Mouse (Mus musculus) spleen, adult 2 months (tissue): ENCODE results near the gene Rgs12. TPM values are rescaled to one million over a fixed set of nuclear protein-coding genes. Genes with fewer than 3 reads are reported as not detected.

Source experiments
- DNase-seq, 2 experiments: peaks; one replicate each; pipeline versions ENCODE4 v3.0.0 to v3.0.0-alpha.2; 2012 to 2021; ENCODE audit warnings: low spot score in 2 of 2, low read depth in 1 of 2
- H3K27ac ChIP-seq: fragments of 200-500 bp; 2 replicates; pipeline ENCODE4 v1.5.1; 2012; ENCODE audit warnings: low read length, inconsistent platforms; ENCODE audit not compliant: insufficient read depth
- H3K27me3 ChIP-seq: fragments of 200-500 bp; 2 replicates; pipeline ENCODE4 v1.6.1; 2012; ENCODE audit warnings: mild to moderate bottlenecking, moderate library complexity, low read length, inconsistent platforms; ENCODE audit not compliant: control insufficient read depth, insufficient read depth
- H3K36me3 ChIP-seq: fragments of 200-500 bp; 2 replicates; pipeline ENCODE4 v1.6.1; 2012; ENCODE audit warnings: mild to moderate bottlenecking, low read length, inconsistent platforms; ENCODE audit not compliant: control insufficient read depth, insufficient read depth
- H3K4me1 ChIP-seq: fragments of 200-500 bp; 2 replicates; pipeline ENCODE4 v1.6.1; 2011; ENCODE audit warnings: inconsistent platforms; ENCODE audit not compliant: control insufficient read depth, insufficient read depth, insufficient read length
- H3K4me3 ChIP-seq: fragments of 200-500 bp; 2 replicates; pipeline ENCODE4 v1.5.1; 2011; ENCODE audit warnings: mild to moderate bottlenecking, inconsistent platforms; ENCODE audit not compliant: insufficient read depth, insufficient read length; ENCODE audit errors: extremely low read depth
- CTCF ChIP-seq: fragments of 200-500 bp; IDR thresholded peaks from 2 replicates; pipeline ENCODE4 v1.5.1; 2011; ENCODE audit warnings: mild to moderate bottlenecking, inconsistent platforms; ENCODE audit not compliant: insufficient read depth, insufficient read length, insufficient replicate concordance; ENCODE audit errors: extremely low read depth
- POLR2A ChIP-seq: fragments of 200-500 bp; IDR thresholded peaks from 2 replicates; pipeline ENCODE4 v1.6.1; 2011; ENCODE audit warnings: low read depth, low read length, inconsistent platforms
- WGBS: fragments of 180-500 bp; shearing (Covaris S2); methylation state at CpG from one replicate; pipeline ENCODE4 v1.1.7; 2018; 5-methylcytosine and 5-hydroxymethylcytosine counted together
- polyA plus RNA-seq: library from polyadenylated mRNA; depleted of rRNA; stranded (reverse); fragments of >200 nt; gene quantifications from 2 replicates; pipeline ENCODE4 v1.2.3, GENCODE M21; 2012

Rgs12 gene
- polyA plus RNA-seq, 1 experiment = 30.1 TPM

- H3K4me1 ChIP-seq = no peaks in the 10 kb centered on the region
- H3K27ac ChIP-seq = no peak within 1 kb of the TSS
- 51% methylated on average over 6 of the region's 6 CpGs for WGBS
- H3K36me3 ChIP-seq = peaks cover 20% of the 10 kb centered on the region
- no peak within 1 kb of the TSS for H3K4me3 ChIP-seq
- no peak for DNase-seq
- H3K27me3 ChIP-seq = no peaks in the 10 kb centered on the region
- TF ChIP-seq POLR2A = no peak
- no peak for TF ChIP-seq CTCF
Observed at GRCm38 (mm10) chr5:34907910-34908725, 41.1 kb upstream of the Rgs12 start, which contains the start of gene Msantd1. Gene Msantd1, plus strand, starts transcription at chr5:34908012.

GRCm38 (mm10) chr5:34908726-34909633, 40.3 kb upstream of the Rgs12 start:
- DNase-seq = no peak
- 60% methylated on average over 9 of the region's 9 CpGs for WGBS
- Histone ChIP-seq H3K4me1 (no peaks in the 10 kb centered on the region), H3K27me3 (no peaks in the 10 kb centered on the region), H3K4me3 (no peak overlapping the region), H3K27ac (no peak overlapping the region), H3K36me3 (peaks cover 17% of the 10 kb centered on the region)
- no peak for TF ChIP-seq CTCF
- TF ChIP-seq POLR2A = no peak

GRCm38 (mm10) chr5:34909634-34910503, 39.4 kb upstream of the Rgs12 start:
- Histone ChIP-seq H3K27ac (no peak overlapping the region), H3K4me1 (no peaks in the 10 kb centered on the region), H3K27me3 (no peaks in the 10 kb centered on the region), H3K36me3 (peaks cover 17% of the 10 kb centered on the region), H3K4me3 (no peak overlapping the region)
- WGBS = 92% methylated on average over 1 of the region's 1 CpGs
- DNase-seq = no peak
- no peak for TF ChIP-seq CTCF
- no peak for TF ChIP-seq POLR2A

- no peak for DNase-seq
- no peaks in the 10 kb centered on the region for H3K27me3 ChIP-seq
- 82% methylated on average over 4 of the region's 4 CpGs for WGBS
- no peak for TF ChIP-seq POLR2A
- TF ChIP-seq CTCF = no peak
- H3K4me1 ChIP-seq = no peaks in the 10 kb centered on the region
- peaks cover 15% of the 10 kb centered on the region for H3K36me3 ChIP-seq
- H3K4me3 ChIP-seq = no peak overlapping the region
- no peak overlapping the region for H3K27ac ChIP-seq
Observed at GRCm38 (mm10) chr5:34910504-34910815, 38.8 kb upstream of the Rgs12 start.

GRCm38 (mm10) chr5:34915801-34916200, 33.4 kb upstream of the Rgs12 start:
- WGBS = 3% methylated on average over 1 of the region's 1 CpGs
- Histone ChIP-seq H3K27ac (no peak overlapping the region), H3K27me3 (no peaks in the 10 kb centered on the region), H3K4me3 (no peak overlapping the region), H3K36me3 (no peaks in the 10 kb centered on the region), H3K4me1 (no peaks in the 10 kb centered on the region)
- peak; percentile 73; the same call in 1 of the 2 replicates for TF ChIP-seq CTCF
- no peak for TF ChIP-seq POLR2A
- peak in 1 of 2 experiments; percentile 55 for DNase-seq

- Histone ChIP-seq H3K27me3 (no peaks in the 10 kb centered on the region), H3K36me3 (no peaks in the 10 kb centered on the region), H3K27ac (no peak overlapping the region), H3K4me3 (no peak overlapping the region), H3K4me1 (no peaks in the 10 kb centered on the region)
- WGBS = 87% methylated on average over 10 of the region's 10 CpGs
- TF ChIP-seq POLR2A = no peak
- TF ChIP-seq CTCF = no peak
- DNase-seq = no peak
Observed at GRCm38 (mm10) chr5:34917234-34917655, 32.0 kb upstream of the Rgs12 start.
